Mouse (Mus musculus): Measurements from ENCODE around the gene Foxi2. TPM values are rescaled to one million over a fixed set of nuclear protein-coding genes. Genes with fewer than 3 reads are reported as not detected.

Foxi2 gene
- polyA plus RNA-seq, 1 experiment, result not detected

DNA sequence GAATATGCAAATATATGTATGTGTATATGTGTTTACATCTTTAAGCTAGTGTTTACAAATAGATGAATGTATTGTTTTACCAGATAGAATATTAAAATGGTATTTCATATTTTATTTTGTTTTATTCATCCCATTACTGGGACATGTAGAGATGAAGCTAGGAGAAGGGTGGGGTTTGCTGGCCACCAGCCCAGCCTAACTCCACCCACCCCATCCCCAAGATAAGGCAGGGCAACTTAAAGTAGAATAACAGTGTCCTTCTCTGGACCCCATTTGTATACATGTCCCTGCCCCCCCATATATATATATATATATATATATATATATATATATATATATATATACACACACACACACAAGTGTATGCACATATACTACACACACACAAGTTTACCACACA, 14.9 kb upstream of the Foxi2 start:
- Histone ChIP-seq H3K4me1 (ENCODE audit: control insufficient read depth, insufficient read depth, low read length) (no peaks in the 10 kb centered on the region), H3K27ac (ENCODE audit: insufficient read depth, low read length) (no peak overlapping the region), H3K4me3 (replicated peaks; ENCODE audit: insufficient read depth, low read depth, low read length) (no peak overlapping the region), H3K27me3 (ENCODE audit: control insufficient read depth, insufficient read depth, low read length) (no peaks in the 10 kb centered on the region; the same call in 1 of the 2 replicates)
- DNase-seq, result no peak
- TF ChIP-seq CTCF (IDR thresholded peaks at IDR 0.05; ENCODE audit: borderline replicate concordance, insufficient read depth, low read depth, low read length) (no peak), POLR2A (IDR thresholded peaks at IDR 0.05; ENCODE audit: borderline replicate concordance, insufficient read depth, low read length) (no peak)

DNA sequence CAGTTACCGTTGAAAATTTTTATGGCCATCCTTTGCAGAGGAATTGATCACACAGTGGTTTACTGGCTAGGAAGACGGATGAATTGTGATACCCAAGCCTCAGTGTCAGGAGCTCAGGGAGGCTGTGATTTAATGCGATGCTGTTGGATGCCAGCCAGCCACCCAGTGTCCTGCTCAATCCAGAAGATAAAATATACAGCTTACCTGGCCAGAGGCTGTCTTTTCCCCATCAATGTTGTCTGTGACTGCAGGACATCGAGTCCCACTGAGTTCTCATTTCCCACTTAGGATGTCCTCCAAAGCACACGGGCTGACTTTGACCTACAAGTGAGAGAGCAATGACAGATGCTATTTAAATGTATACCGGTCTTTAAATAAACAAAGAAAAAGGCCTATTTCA, 13.0 kb upstream of the Foxi2 start:
- Histone ChIP-seq H3K27ac (ENCODE audit: insufficient read depth, low read length) (no peak overlapping the region), H3K4me1 (ENCODE audit: control insufficient read depth, insufficient read depth, low read length) (no peaks in the 10 kb centered on the region), H3K27me3 (ENCODE audit: control insufficient read depth, insufficient read depth, low read length) (no peaks in the 10 kb centered on the region; the same call in 1 of the 2 replicates), H3K4me3 (replicated peaks; ENCODE audit: insufficient read depth, low read depth, low read length) (no peak overlapping the region)
- TF ChIP-seq POLR2A (IDR thresholded peaks at IDR 0.05; ENCODE audit: borderline replicate concordance, insufficient read depth, low read length), result no peak
- no peak for TF ChIP-seq CTCF (IDR thresholded peaks at IDR 0.05; ENCODE audit: borderline replicate concordance, insufficient read depth, low read depth, low read length)
- DNase-seq, result no peak
- 64% methylated on average over 6 of the region's 6 CpGs for WGBS

DNA sequence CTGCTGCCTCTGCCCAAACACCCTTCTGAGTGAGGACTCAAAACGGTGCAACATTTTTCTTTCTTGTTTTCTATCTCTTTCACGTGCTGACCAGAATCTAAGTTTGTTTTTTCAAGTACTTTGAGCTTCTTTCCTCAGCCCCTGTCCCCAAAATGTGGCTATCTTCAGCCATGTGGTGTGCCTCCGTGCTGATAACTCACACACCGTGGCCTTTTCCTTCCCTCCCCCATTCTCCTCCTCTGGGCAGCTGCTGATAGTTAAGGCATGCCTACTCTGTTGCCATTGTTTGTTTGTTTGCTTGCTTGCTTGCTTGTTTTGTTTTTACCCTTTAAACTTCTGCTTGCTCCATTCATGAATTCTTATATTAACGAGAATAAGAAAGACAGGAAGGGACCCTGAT, 12.2 kb upstream of the Foxi2 start:
- TF ChIP-seq CTCF (IDR thresholded peaks at IDR 0.05; ENCODE audit: borderline replicate concordance, insufficient read depth, low read depth, low read length) (no peak), POLR2A (IDR thresholded peaks at IDR 0.05; ENCODE audit: borderline replicate concordance, insufficient read depth, low read length) (no peak)
- no peaks in the 10 kb centered on the region for H3K4me1 ChIP-seq (ENCODE audit: control insufficient read depth, insufficient read depth, low read length)
- no peaks in the 10 kb centered on the region for H3K27me3 ChIP-seq (ENCODE audit: control insufficient read depth, insufficient read depth, low read length)
- no peak overlapping the region for H3K4me3 ChIP-seq (replicated peaks; ENCODE audit: insufficient read depth, low read depth, low read length)
- no peak for DNase-seq
- WGBS, result 61% methylated on average over 5 of the region's 5 CpGs
- no peak overlapping the region for H3K27ac ChIP-seq (ENCODE audit: insufficient read depth, low read length)

DNA sequence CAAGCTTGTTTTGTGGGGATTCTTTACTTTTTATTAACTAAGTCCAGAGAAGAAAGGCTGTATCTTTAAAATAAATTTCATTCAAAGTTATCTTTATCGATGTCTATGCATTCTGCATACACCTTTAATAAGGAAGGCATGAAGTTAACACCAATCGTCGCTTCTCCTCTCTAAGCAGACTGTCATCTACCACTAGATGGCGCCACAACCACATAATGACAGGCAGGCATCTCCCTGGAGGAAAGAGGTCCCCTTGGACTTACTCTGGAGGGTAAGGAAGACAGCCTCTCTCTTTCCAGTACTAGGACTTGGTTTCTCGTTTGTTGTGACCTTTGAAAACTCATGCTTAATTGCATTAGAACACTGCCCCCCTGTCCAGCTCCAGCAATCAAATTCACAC, 6.7 kb upstream of the Foxi2 start:
- no peak overlapping the region for H3K4me3 ChIP-seq (replicated peaks; ENCODE audit: insufficient read depth, low read depth, low read length)
- no peak overlapping the region for H3K27ac ChIP-seq (ENCODE audit: insufficient read depth, low read length)
- 7% methylated on average over 5 of the region's 5 CpGs for WGBS
- no peaks in the 10 kb centered on the region; the same call in 1 of the 2 replicates for H3K27me3 ChIP-seq (ENCODE audit: control insufficient read depth, insufficient read depth, low read length)
- no peaks in the 10 kb centered on the region for H3K4me1 ChIP-seq (ENCODE audit: control insufficient read depth, insufficient read depth, low read length)
- DNase-seq, result peak; percentile 56
- TF ChIP-seq POLR2A (IDR thresholded peaks at IDR 0.05; ENCODE audit: borderline replicate concordance, insufficient read depth, low read length), result no peak
- TF ChIP-seq CTCF (IDR thresholded peaks at IDR 0.05; ENCODE audit: borderline replicate concordance, insufficient read depth, low read depth, low read length), result peak; percentile 77

DNA sequence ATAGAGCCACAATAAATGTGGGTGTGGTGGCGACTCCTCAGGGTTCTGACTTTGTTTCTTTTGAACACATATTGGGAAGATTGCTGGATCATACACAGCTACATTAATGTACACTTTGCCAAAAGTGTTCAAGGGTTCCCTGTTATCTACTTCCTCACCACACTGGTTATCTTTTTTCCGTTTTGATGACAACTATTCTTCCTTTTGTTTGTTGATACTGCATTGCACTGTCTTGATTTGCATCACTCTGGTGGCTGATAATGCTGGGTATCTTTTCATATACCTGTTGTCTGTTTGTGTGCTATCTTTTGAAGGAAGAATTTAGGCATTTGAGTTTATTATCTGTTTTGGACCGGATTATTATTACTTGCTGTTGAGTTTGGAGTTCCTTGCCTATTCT, 3.3 kb upstream of the Foxi2 start:
- Histone ChIP-seq H3K4me3 (replicated peaks; ENCODE audit: insufficient read depth, low read depth, low read length) (no peak overlapping the region), H3K4me1 (ENCODE audit: control insufficient read depth, insufficient read depth, low read length) (no peaks in the 10 kb centered on the region), H3K27ac (ENCODE audit: insufficient read depth, low read length) (no peak overlapping the region), H3K27me3 (ENCODE audit: control insufficient read depth, insufficient read depth, low read length) (no peaks in the 10 kb centered on the region; the same call in 1 of the 2 replicates)
- TF ChIP-seq CTCF (IDR thresholded peaks at IDR 0.05; ENCODE audit: borderline replicate concordance, insufficient read depth, low read depth, low read length), result no peak
- TF ChIP-seq POLR2A (IDR thresholded peaks at IDR 0.05; ENCODE audit: borderline replicate concordance, insufficient read depth, low read length), result no peak
- no peak for DNase-seq
- WGBS, result 76% methylated on average over 3 of the region's 3 CpGs

DNA sequence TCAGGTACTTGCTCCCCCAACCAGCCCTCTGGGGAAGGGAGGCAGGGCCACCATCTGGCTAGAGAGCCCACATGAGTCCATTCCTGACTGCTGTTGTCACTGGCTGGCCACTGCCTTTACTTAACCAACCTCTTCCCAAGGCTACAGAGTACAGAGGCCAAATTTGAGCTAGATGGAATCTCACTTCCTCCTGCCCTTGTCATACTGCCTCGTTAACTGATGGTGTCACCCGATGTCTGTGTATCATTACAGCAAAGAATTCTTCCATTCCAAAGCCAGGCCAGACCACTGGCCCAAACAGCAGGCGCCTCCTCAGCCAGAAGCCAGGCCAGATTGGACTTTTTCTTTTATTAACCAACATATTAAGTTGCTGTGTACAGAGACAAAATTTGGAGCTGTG, 1.6 kb upstream of the Foxi2 start:
- H3K4me1 ChIP-seq (ENCODE audit: control insufficient read depth, insufficient read depth, low read length), result no peaks in the 10 kb centered on the region
- no peaks in the 10 kb centered on the region; the same call in 1 of the 2 replicates for H3K27me3 ChIP-seq (ENCODE audit: control insufficient read depth, insufficient read depth, low read length)
- DNase-seq, result no peak
- H3K27ac ChIP-seq (ENCODE audit: insufficient read depth, low read length), result no peak overlapping the region
- TF ChIP-seq POLR2A (IDR thresholded peaks at IDR 0.05; ENCODE audit: borderline replicate concordance, insufficient read depth, low read length) (no peak), CTCF (IDR thresholded peaks at IDR 0.05; ENCODE audit: borderline replicate concordance, insufficient read depth, low read depth, low read length) (no peak)
- 69% methylated on average over 3 of the region's 3 CpGs for WGBS
- no peak overlapping the region for H3K4me3 ChIP-seq (replicated peaks; ENCODE audit: insufficient read depth, low read depth, low read length)

DNA sequence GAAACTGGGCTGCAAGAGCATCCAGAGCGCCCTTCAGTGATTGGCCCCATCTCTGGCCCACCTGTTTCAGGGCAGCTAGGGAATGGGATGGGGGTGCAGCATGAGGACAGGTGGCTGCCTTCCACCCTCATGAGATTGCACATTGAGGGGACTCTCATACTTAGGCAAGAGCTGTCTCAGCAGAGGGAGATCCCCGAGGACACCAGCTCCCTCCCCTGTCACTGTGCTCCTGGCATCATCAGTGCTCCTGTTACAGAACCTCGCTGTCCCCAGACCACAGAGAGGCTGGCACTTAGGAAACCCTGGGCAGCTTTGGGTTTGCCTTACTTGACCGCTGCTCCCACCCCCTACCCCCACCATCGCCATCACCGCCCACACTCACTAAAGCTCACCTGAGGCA, 2.2 kb downstream of the Foxi2 start:
- DNase-seq, result no peak
- TF ChIP-seq POLR2A (IDR thresholded peaks at IDR 0.05; ENCODE audit: borderline replicate concordance, insufficient read depth, low read length) (no peak), CTCF (IDR thresholded peaks at IDR 0.05; ENCODE audit: borderline replicate concordance, insufficient read depth, low read depth, low read length) (no peak)
- 57% methylated on average over 6 of the region's 6 CpGs for WGBS
- Histone ChIP-seq H3K4me1 (ENCODE audit: control insufficient read depth, insufficient read depth, low read length) (no peaks in the 10 kb centered on the region), H3K27me3 (ENCODE audit: control insufficient read depth, insufficient read depth, low read length) (no peaks in the 10 kb centered on the region; the same call in 1 of the 2 replicates), H3K27ac (ENCODE audit: insufficient read depth, low read length) (no peak overlapping the region), H3K4me3 (replicated peaks; ENCODE audit: insufficient read depth, low read depth, low read length) (no peak overlapping the region)

DNA sequence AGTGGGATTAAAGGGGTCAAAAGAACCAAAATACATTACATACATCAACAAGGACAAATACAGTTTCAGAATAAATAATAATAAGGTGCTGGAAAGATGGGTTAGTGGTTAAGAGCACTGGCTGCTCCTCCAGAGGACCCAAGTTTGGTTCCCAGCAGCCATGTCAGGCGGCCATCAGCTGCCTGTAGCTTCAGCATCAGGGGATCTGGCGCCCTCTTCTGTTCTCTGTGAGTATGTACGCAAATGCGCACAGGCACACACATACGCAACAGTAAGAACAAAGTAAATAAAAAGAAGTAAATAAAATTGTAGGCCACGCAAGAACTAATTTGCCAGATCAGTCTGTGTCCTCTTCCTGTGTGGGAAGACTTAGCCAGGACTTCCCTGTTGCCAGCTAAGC, 18.7 kb downstream of the Foxi2 start:
- Histone ChIP-seq H3K27me3 (ENCODE audit: control insufficient read depth, insufficient read depth, low read length) (no peaks in the 10 kb centered on the region), H3K4me3 (replicated peaks; ENCODE audit: insufficient read depth, low read depth, low read length) (no peak overlapping the region), H3K4me1 (ENCODE audit: control insufficient read depth, insufficient read depth, low read length) (no peaks in the 10 kb centered on the region), H3K27ac (ENCODE audit: insufficient read depth, low read length) (no peak overlapping the region)
- DNase-seq, result no peak
- WGBS, result 95% methylated on average over 6 of the region's 6 CpGs
- TF ChIP-seq POLR2A (IDR thresholded peaks at IDR 0.05; ENCODE audit: borderline replicate concordance, insufficient read depth, low read length) (no peak), CTCF (IDR thresholded peaks at IDR 0.05; ENCODE audit: borderline replicate concordance, insufficient read depth, low read depth, low read length) (no peak)
